Mouse (Mus musculus): ENCODE results near the gene Dusp14.

Gene Dusp14

GRCm38 (mm10) chr11:84069034-84069370 is at the start of gene Dusp14:
Gene Dusp14, minus strand, starts transcription at chr11:84069261.
- DNase-seq: peak; percentile 18 to 26

DNA sequence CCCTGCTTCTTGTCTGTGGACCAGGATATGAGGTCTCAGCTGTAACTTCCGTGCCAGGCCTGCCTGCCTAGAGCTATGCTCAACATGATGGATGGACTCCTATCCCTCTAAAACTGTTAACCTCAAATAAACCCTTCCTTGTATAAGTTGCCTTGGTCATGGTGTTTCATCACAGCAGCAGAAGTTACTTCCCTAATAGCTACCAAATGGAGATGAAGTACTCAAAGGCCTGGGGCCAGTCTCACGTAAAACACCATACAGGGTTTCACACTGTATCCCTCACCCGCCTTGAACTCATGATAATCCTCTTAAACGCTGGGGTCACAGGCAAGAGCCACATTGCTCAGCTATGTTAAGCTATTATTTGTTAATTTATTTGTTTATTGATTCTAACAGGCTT is 48.4 kb upstream of the Dusp14 start:
- DNase-seq: no peak

GRCm38 (mm10) chr11:84116221-84116620 is 47.2 kb upstream of the Dusp14 start:
- no peak for DNase-seq

- no peak for DNase-seq
Observed at GRCm38 (mm10) chr11:84115646-84116045, 46.6 kb upstream of the Dusp14 start.

GRCm38 (mm10) chr11:84113623-84114022 is 44.6 kb upstream of the Dusp14 start:
- DNase-seq: no peak

DNA sequence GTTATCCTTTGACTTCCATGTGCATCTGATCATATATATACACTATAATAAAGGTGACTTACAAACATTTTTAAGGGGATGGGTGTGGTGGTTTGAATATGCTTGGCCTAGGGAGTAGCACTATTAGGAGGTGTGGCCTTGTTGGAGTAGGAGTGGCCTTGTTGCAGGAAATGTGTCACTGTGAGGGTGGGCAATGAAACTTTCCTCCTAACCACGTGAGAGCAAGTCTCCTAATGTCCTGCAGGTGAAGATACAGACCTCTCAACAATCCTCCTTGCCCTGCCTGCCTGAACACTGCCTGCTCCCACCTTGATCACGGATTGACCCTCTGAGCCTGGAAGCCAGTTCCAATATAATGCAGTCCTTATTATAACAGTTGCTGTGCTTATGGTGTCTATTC is 38.1 kb upstream of the Dusp14 start:
- no peak for DNase-seq

DNA sequence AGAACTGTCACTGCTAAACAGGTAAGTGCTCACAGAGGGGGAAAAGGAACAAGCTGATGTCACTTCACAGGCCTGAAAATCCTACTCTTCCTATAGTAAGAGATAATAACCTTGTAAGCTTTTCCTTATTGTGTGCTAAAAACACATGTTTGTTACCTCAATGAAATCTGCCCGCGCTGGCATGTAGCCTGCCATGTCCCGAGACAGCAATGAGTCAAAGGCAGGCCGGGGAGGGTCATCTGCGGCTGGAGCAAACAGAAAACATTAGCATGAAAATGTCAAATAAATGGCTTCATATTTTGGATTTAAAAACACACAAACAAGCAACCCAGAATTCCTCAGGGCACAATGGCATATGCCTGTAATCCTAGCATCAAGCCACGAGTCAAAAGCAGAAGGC is 35.0 kb upstream of the Dusp14 start:
- no peak for DNase-seq

- no peak for DNase-seq
Observed at GRCm38 (mm10) chr11:84101182-84101581, 32.1 kb upstream of the Dusp14 start.

DNA sequence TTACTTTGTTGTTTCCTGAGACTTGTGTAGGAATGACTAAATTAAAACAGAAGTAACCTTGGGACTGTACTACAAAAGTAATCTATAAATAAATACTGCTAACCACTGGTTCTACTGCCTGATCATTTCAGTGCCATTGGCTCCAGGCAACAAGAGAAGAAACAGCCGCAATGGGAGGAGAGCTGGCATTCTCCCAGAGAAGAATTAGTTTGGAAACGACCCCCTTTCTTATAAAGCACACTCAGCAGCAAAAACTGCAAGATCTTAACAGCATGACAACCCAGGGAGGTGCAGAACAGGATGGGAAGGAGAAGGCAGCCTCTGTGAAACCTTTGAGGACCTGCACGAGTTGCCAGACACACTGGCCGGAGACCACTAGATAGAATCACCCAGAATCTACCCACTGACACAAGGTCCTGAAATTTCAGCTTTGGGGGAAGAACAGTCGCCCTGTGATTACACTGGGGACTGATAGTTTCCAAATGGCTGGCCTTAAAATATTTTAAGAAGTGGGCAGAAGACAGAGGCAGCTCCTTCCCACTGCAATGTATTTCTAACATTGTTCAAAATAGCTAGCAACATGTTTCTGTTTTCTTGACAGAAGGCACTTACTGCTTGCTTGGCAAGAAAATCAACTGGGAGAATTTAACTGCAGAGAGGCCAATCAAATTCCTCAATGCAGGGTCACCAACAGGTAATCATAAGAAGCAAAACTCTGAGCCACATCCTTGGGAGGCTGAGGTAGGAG is 28.4 kb upstream of the Dusp14 start:
- DNase-seq: no peak

GRCm38 (mm10) chr11:84095084-84095483 is 26.0 kb upstream of the Dusp14 start:
- no peak for DNase-seq

DNA sequence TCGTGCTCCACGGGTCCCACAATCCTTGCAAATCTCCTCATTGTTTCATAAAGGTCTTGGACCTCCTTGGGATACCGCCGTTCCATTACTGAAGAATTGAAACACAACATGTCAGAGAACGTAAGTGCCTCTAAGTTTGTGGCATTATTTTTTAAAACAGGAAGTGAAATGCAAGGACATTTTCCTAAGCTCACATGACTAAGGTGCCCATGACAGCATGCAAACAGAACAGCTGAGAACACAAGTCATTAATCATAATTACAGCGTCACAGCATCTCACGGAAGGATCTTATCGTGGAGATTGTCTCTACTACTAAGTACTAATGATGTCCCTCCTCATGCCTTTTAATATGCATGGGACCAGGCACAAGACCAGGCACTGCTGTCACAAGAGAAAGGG is 21.5 kb upstream of the Dusp14 start:
- DNase-seq: no peak

DNA sequence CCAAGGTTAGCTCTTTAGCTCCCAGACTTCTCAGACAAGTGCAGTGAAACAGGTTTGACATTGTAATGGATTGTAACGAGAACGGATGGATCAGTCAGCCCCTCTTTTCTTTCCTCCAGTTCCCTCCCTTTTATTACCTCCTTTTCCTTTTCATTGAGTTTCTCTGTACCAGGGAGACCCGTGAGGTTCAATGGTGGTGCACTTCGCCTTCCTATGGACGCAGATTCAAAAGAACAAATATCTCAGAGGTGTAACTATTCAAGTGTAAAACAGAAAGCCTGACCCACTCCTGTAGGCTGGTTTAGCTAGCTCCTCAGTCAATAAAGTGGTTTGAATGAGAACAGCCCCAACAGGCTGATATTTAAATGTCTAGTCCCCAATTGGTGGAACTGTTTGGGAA is 12.8 kb upstream of the Dusp14 start:
- DNase-seq: no peak

GRCm38 (mm10) chr11:84080327-84080726 is 11.3 kb upstream of the Dusp14 start:
- DNase-seq: no peak

DNA sequence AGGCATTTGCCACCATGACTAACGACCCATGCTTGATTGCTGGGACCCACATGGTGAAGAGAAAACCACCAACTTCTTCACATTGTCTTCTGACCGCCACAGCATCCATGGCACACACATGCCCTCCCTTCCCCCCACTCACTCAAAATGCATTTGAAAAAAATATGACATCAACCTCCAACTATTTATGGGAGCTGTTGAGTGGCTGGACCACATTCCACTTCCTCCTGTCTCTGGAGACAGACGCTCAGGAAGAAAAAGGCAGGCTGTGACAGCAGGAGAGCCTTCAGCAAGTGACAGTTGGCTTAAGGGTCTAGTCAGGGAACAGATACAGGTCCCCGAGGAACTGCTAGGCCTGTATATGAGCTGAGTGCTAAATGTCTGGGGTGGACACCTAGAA is 10.8 kb upstream of the Dusp14 start:
- no peak for DNase-seq

DNA sequence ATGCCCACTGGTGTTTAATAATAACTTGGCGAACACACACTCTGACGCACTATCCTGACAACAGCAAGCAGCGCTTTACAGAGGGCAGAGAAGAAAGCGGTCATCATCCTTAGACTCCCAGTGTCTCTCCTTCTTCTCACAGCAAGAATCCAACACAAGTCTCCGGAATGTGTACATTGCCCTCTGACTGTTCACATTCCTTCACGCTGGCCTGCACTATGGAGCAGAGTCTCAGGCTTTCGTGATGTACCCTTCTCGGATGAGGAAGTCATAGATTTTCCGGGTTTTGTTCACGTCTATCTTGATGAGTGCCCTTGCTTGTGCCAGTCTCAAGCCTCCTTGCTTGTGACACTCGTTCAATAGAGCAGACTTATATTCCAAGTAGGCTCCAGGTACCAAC is 10.3 kb upstream of the Dusp14 start:
- no peak for DNase-seq

DNA sequence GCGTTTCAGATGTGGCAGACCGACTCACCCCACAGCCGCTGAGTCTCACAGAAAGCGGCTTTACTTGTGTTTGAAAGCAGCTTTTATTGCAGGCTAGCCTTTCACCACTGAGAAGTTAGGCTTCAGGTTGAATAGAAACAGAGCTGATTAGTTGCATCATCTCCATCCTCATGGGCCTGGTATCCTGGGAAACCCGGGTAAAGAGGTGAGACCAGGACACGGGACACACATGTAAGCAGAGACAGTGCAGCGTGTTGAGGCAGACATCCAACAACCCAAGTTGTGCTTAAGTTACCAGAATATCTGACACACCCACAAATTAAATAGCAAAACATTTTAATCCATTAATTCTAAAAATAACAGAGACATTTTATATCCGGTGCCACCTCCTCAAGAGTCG is 9.5 kb upstream of the Dusp14 start:
- DNase-seq: no peak

DNA sequence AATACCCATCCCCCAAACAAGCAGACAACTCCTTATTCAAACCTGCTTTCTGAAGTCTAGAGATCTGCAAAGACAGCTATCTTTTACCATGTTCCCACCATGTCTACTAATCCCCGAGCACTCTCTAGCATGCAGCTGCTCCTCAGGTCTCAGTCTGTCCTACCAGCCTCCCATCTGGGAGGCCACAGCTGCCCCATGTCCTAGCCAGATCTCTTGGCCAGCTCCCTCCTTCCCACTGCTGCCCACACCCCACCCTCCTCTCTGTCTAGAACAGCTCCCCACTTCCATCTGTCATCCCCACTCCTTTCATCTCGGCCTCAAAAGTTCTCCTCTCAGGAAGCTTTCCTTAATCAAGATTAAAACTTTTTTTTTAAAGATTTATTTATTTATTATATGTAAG is 7.9 kb upstream of the Dusp14 start:
- DNase-seq: no peak

- DNase-seq: no peak
Observed at GRCm38 (mm10) chr11:84073816-84074764, 5.0 kb upstream of the Dusp14 start.

- no peak for DNase-seq
Observed at GRCm38 (mm10) chr11:84072904-84073651, 4.0 kb upstream of the Dusp14 start.

DNA sequence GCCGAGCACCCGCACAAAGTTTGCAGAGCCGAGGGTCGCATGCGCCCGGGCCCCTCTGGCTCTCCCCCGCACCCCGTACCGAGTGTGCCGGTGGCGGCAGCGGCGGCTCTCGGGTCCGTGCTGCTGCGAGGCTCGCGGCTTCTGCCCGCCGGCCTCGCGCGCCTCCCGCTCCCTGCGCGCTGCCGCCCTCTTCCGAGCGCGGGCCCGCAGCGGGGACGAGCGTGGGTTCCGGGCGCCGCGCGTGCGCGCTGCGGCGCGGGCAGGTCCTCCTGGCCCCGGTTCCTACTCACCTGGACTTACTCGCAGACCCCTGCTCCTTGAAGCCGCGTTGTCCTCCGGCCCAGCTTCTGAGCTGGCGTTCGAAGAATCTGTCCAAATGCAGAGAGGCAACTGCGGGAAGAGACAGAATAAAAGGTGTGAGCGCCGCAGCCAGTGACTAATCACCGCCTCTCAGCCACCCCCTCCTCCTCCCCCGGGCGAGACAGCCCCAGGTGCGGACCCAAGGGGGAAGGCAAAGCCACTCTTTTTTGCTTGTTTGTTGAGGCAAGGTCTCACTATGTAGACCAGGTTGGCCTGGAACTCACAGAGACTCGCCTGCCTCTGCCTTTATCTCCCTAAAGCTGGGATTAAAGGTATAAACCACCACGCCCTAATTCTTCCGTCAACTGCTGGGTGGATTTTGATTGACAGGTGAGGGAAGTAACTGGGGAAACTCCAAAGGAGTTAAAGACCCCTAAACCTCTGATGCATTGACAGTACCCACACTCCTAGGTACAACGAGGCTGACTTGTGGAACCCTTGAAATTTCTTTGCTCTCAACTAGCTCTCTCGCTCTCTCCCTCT is 649 bp downstream of the Dusp14 start:
- DNase-seq: peak; percentile 54 to 59

- DNase-seq: peak; percentile 36 to 46
Observed at GRCm38 (mm10) chr11:84067720-84068190, 1.3 kb downstream of the Dusp14 start.

GRCm38 (mm10) chr11:84066927-84067645 is 2.0 kb downstream of the Dusp14 start:
- peak; percentile 23 to 27 for DNase-seq

Measured in B cell, adult 2 months (primary cell).